Mouse (Mus musculus) stomach, embryonic 15.5 days (tissue): ENCODE measurements around the gene Arl4d. TPM values are rescaled to one million over a fixed set of nuclear protein-coding genes. Genes with fewer than 3 reads are reported as not detected.
A peak's percentile ranks its signal among the peaks of the same experiment; 100 is the strongest.
"Not testable (repeated sequence)": the region's sequence is repeated elsewhere in the genome, so short reads cannot be mapped to it uniquely, and the experiment has no call there.

Experiments used
- ATAC-seq: fragments of 200-750 bp; cut with Nextera tagmentation; 2 replicates; pipeline ENCODE4 v1.8.0; 2017; ENCODE audit warnings: low read depth, moderate number of reproducible peaks, moderate TSS enrichment; ENCODE audit not compliant: insufficient read depth, low FRiP score
- H3K27ac ChIP-seq: fragments of 300-500 bp; sonication (generic); 2 replicates; pipeline ENCODE4 v1.5.1; 2015; ENCODE audit warnings: mild to moderate bottlenecking, inconsistent platforms
- H3K27me3 ChIP-seq: fragments of 300-500 bp; sonication (generic); replicated peaks from 2 replicates; pipeline ENCODE4 v1.6.1; 2015; ENCODE audit warnings: inconsistent platforms
- H3K36me3 ChIP-seq: fragments of 300-500 bp; sonication (generic); 2 replicates; pipeline ENCODE4 v1.6.1; 2015; ENCODE audit warnings: inconsistent platforms
- H3K4me1 ChIP-seq: fragments of 300-500 bp; sonication (generic); 2 replicates; pipeline ENCODE4 v1.6.1; 2015; ENCODE audit warnings: inconsistent platforms
- H3K4me2 ChIP-seq: fragments of 300-500 bp; sonication (generic); 2 replicates; pipeline ENCODE4 v1.6.1; 2015; ENCODE audit warnings: mild to moderate bottlenecking, inconsistent platforms
- H3K4me3 ChIP-seq: fragments of 300-500 bp; sonication (generic); replicated peaks from 2 replicates; pipeline ENCODE4 v1.5.1; 2015; ENCODE audit warnings: inconsistent platforms
- H3K9ac ChIP-seq: fragments of 300-500 bp; sonication (generic); 2 replicates; pipeline ENCODE4 v1.6.1; 2015; ENCODE audit warnings: inconsistent platforms
- H3K9me3 ChIP-seq: fragments of 300-500 bp; sonication (generic); 2 replicates; pipeline ENCODE4 v1.6.1; 2016; ENCODE audit warnings: inconsistent platforms
- WGBS: fragments of 180-500 bp; shearing (Covaris S2); methylation state at CpG from one replicate; pipeline ENCODE4 v1.1.7; 2015; 5-methylcytosine and 5-hydroxymethylcytosine counted together
- polyA plus RNA-seq: library from polyadenylated mRNA; unstranded; fragments of >200 nt; fragmentation: Nextera tagmentation; extraction: Ambion mirVana; gene quantifications from 2 replicates; pipeline ENCODE4 v1.2.1, GENCODE M21; 2015

The Arl4d gene
- polyA plus RNA-seq, 1 experiment from 2014 or later, result 7.7 TPM

- Histone ChIP-seq H3K27ac (no peak overlapping the region), H3K4me1 (no peaks in the 10 kb centered on the region), H3K9ac (no peak overlapping the region), H3K27me3 (no peaks in the 10 kb centered on the region), H3K9me3 (no peaks in the 10 kb centered on the region), H3K4me3 (no peak overlapping the region), H3K4me2 (no peak overlapping the region), H3K36me3 (0 out of 2 replicates have a peak, but pooled peaks cover 4% of the 10 kb centered on the region)
- ATAC-seq, result no peak
- WGBS, result 77% methylated on average over 10 of the region's 10 CpGs
Observed at GRCm38 (mm10) chr11:101635660-101636059, 29.7 kb upstream of the Arl4d start.

- 91% methylated on average over 4 of the region's 4 CpGs for WGBS
Observed at GRCm38 (mm10) chr11:101639761-101640160, 25.6 kb upstream of the Arl4d start.

GRCm38 (mm10) chr11:101640857-101641709, 24.3 kb upstream of the Arl4d start:
- not testable (repeated sequence) for H3K27me3 ChIP-seq, H3K9me3 ChIP-seq, H3K36me3 ChIP-seq, H3K9ac ChIP-seq, H3K4me1 ChIP-seq
- peak overlapping the region; percentile 38 for H3K4me3 ChIP-seq
- peak; percentile 47; the same call in 1 of the 2 replicates for ATAC-seq
- WGBS, result 4% methylated on average over 53 of the region's 53 CpGs
- H3K27ac ChIP-seq, result peak overlapping the region; percentile 78
- peak overlapping the region; percentile 56 for H3K4me2 ChIP-seq

More at GRCm38 (mm10) chr11:101639761-101640160, 25.6 kb upstream of the Arl4d start:
- no peak overlapping the region for H3K9ac ChIP-seq
- H3K27ac ChIP-seq, result no peak overlapping the region
- H3K4me1 ChIP-seq, result peaks cover 5% of the 10 kb centered on the region; the same call in 1 of the 2 replicates
- no peak for ATAC-seq
- H3K9me3 ChIP-seq, result no peaks in the 10 kb centered on the region
- H3K36me3 ChIP-seq, result 0 out of 2 replicates have a peak, but pooled peaks cover 4% of the 10 kb centered on the region
- no peak overlapping the region for H3K4me3 ChIP-seq
- H3K4me2 ChIP-seq, result no peak overlapping the region
- H3K27me3 ChIP-seq, result no peaks in the 10 kb centered on the region

- 4% methylated on average over 15 of the region's 26 CpGs for WGBS
- not testable (repeated sequence) for H3K4me3 ChIP-seq
Observed at GRCm38 (mm10) chr11:101641710-101642642, 23.4 kb upstream of the Arl4d start.

GRCm38 (mm10) chr11:101642931-101643330, 22.4 kb upstream of the Arl4d start:
- WGBS, result 52% methylated on average over 5 of the region's 5 CpGs
- Histone ChIP-seq H3K4me1 (peaks cover 5% of the 10 kb centered on the region; the same call in 1 of the 2 replicates), H3K4me3 (no peak overlapping the region), H3K27ac (no peak overlapping the region; the same call in 1 of the 2 replicates), H3K36me3 (no peaks in the 10 kb centered on the region), H3K4me2 (no peak overlapping the region), H3K9ac (no peak overlapping the region), H3K27me3 (no peaks in the 10 kb centered on the region), H3K9me3 (no peaks in the 10 kb centered on the region)
- ATAC-seq, result no peak

More at GRCm38 (mm10) chr11:101641710-101642642, 23.4 kb upstream of the Arl4d start:
- not testable (repeated sequence) for H3K27me3 ChIP-seq, H3K4me1 ChIP-seq, H3K36me3 ChIP-seq, H3K9me3 ChIP-seq, H3K9ac ChIP-seq
- H3K27ac ChIP-seq, result peak overlapping the region; percentile 78
- ATAC-seq, result peak; percentile 76
- peak overlapping the region; percentile 56 for H3K4me2 ChIP-seq

- Histone ChIP-seq H3K4me3 (no peak overlapping the region), H3K4me2 (no peak overlapping the region), H3K9me3 (no peaks in the 10 kb centered on the region), H3K4me1 (peaks cover 5% of the 10 kb centered on the region; the same call in 1 of the 2 replicates), H3K27ac (0 out of 2 replicates have a peak overlapping the region, but pooled peaks have one; percentile 59), H3K27me3 (no peaks in the 10 kb centered on the region), H3K9ac (no peak overlapping the region), H3K36me3 (no peaks in the 10 kb centered on the region)
- WGBS, result 55% methylated on average over 3 of the region's 3 CpGs
- ATAC-seq, result no peak
Observed at GRCm38 (mm10) chr11:101644591-101644990, 20.8 kb upstream of the Arl4d start.

GRCm38 (mm10) chr11:101645043-101645410, 20.3 kb upstream of the Arl4d start:
- WGBS, result under 1% methylated on average over 4 of the region's 4 CpGs
- peak overlapping the region; percentile 59; the same call in 1 of the 2 replicates for H3K27ac ChIP-seq
- not testable (repeated sequence) for H3K9me3 ChIP-seq, H3K4me2 ChIP-seq, H3K4me1 ChIP-seq, ATAC-seq, H3K36me3 ChIP-seq, H3K27me3 ChIP-seq, H3K4me3 ChIP-seq, H3K9ac ChIP-seq

GRCm38 (mm10) chr11:101645411-101646282, 19.7 kb upstream of the Arl4d start:
- under 1% methylated on average over 43 of the region's 56 CpGs for WGBS
- peak; percentile 87 for ATAC-seq

GRCm38 (mm10) chr11:101646283-101646794, 19.0 kb upstream of the Arl4d start:
- not testable (repeated sequence) for H3K9me3 ChIP-seq, H3K27me3 ChIP-seq, H3K4me1 ChIP-seq, ATAC-seq, H3K36me3 ChIP-seq
- Histone ChIP-seq H3K27ac (peak overlapping the region; percentile 89), H3K9ac (0 out of 2 replicates have a peak overlapping the region, but pooled peaks have one; percentile 12), H3K4me2 (peak overlapping the region; percentile 48), H3K4me3 (peak overlapping the region; percentile 32)
- 10% methylated on average over 16 of the region's 16 CpGs for WGBS

More at GRCm38 (mm10) chr11:101645411-101646282, 19.7 kb upstream of the Arl4d start:
- peak overlapping the region; percentile 32 for H3K4me3 ChIP-seq
- H3K4me2 ChIP-seq, result peak overlapping the region; percentile 48
- H3K27ac ChIP-seq, result peak overlapping the region; percentile 89
- not testable (repeated sequence) for H3K9me3 ChIP-seq, H3K4me1 ChIP-seq, H3K36me3 ChIP-seq, H3K27me3 ChIP-seq
- 0 out of 2 replicates have a peak overlapping the region, but pooled peaks have one; percentile 12 for H3K9ac ChIP-seq

- H3K4me1 ChIP-seq, H3K27ac ChIP-seq, ATAC-seq, H3K36me3 ChIP-seq, H3K9me3 ChIP-seq, H3K9ac ChIP-seq, H3K4me2 ChIP-seq, H3K4me3 ChIP-seq, H3K27me3 ChIP-seq: not testable (repeated sequence)
- 92% methylated on average over 10 of the region's 10 CpGs for WGBS
Observed at GRCm38 (mm10) chr11:101647093-101647492, 18.2 kb upstream of the Arl4d start.

GRCm38 (mm10) chr11:101656356-101656755, 9.0 kb upstream of the Arl4d start:
- no peak overlapping the region for H3K27ac ChIP-seq
- H3K36me3 ChIP-seq, result no peaks in the 10 kb centered on the region
- WGBS, result 83% methylated on average over 4 of the region's 4 CpGs
- H3K9me3 ChIP-seq, result no peaks in the 10 kb centered on the region
- no peak overlapping the region for H3K9ac ChIP-seq
- peaks cover 3% of the 10 kb centered on the region; the same call in 1 of the 2 replicates for H3K4me1 ChIP-seq
- H3K4me3 ChIP-seq, result no peak overlapping the region
- no peak overlapping the region for H3K4me2 ChIP-seq
- no peak for ATAC-seq
- no peaks in the 10 kb centered on the region; the same call in 1 of the 2 replicates for H3K27me3 ChIP-seq
